Mouse (Mus musculus) frontal cortex, postnatal 14 days (tissue): ENCODE data around the gene Mrpl49.
"Not testable (repeated sequence)": the region's sequence is repeated elsewhere in the genome, so short reads cannot be mapped to it uniquely, and the experiment has no call there.

Experiments
- DNase-seq, 2 experiments: peaks; one replicate each; pipeline ENCODE4 v3.0.0; 2022; ENCODE audit warnings: low spot score in 2 of 2

Mrpl49 gene

GRCm38 (mm10) chr19:6067011-6067723 is 9.6 kb upstream of the Mrpl49 start:
- peak; percentile 76 to 77 for DNase-seq

DNA sequence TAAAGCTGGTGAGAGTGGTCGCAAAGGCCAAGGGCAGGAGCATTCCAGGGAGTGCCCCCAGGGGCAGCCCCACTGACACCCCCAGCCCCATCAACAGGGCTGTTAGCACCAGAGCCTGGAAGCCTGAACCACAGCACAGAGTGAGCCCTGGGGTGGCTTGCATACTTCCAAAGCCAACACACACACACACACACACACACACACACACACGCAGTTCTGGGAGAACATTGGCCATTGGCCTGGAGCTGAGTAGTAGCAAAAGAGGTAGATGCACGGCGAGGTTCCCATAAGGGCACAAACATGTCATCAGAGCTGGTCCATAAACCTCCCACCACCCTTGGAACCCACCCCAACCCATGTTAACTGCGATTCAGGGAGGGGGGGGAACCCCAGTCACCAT is 9.0 kb upstream of the Mrpl49 start:
- DNase-seq, result no peak

GRCm38 (mm10) chr19:6063081-6063480 is 5.5 kb upstream of the Mrpl49 start:
- DNase-seq, result no peak

GRCm38 (mm10) chr19:6062418-6062817 is 4.8 kb upstream of the Mrpl49 start:
- DNase-seq, result no peak

DNA sequence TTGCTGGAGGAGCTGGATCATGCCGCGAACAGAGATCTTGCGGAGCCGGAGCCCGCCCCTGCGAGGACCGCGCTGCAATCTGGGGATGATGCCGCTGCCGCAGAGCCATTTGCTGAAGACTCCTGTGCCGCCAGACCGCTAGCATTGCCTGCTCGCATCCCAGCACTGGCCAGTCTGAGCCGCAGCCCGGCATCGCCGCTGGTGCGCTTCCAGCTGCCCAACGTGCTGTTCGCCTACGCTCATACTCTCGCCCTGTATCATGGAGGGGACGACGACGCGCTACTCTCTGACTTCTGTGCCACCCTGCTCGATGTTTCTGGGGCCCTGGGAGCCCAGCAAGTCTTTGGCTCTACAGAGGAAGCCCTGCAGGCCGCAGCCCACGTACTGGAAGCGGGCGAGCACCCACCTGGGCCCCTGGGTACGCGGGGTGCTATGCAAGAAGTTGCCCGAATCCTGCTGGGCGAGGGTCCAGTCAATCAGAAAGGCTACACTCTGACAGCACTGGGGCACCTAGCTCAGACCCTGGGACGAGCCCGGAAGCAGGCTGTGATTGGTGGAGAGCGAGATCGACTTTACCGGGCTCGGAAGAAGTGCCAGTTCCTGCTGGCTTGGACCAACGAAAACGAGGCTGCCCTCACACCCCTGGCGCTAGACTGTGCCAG is 4.2 kb upstream of the Mrpl49 start:
- no peak for DNase-seq

- peak; percentile 89 to 93 for DNase-seq
These were observed 3.5 kb upstream of the Mrpl49 start, which contains the start of gene Znhit2 for GRCm38 (mm10) chr19:6061021-6061533. Gene Znhit2, plus strand, starts transcription at chr19:6061192.

DNA sequence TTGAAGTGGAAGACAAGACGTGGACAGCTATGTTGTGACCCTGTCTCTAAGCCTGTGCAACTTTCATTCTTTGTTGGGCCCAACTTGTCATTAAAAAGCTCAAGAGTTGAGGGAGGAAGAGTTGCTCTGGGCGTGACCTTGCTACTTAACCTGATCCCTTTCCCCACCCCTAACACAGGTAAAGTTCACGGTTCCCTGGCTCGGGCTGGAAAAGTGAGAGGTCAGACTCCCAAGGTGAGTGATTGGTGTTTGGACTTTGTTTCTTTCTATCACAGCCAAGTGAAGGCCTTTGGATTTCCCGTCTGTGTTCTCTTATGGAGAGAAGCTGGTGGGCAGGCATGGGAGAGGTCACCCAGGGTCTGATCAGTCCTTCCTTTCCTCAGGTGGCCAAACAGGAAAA is 1.4 kb upstream of the Mrpl49 start:
- DNase-seq, result no peak

DNA sequence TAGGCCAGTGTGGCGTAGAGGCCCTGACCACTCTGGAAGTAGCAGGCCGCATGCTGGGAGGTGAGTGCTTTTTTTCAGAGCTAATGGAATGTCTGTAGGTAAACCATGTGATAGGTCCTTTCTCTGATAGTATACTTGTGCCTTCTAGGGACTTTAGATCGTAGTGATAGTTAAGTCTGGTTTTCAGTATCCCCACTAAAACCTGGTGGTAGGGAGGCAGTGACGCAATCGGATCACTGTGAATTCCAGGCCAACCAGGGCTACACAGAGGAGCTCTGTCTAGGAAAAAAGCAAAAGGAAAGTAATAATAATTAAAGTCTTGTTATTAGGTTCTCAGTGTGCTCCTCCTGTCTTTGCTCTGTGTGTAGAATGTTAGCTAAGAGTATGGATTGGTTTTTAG is 928 bp upstream of the Mrpl49 start:
- no peak for DNase-seq

- no peak for DNase-seq
These were observed 889 bp downstream of the Mrpl49 start for GRCm38 (mm10) chr19:6056696-6057095.

GRCm38 (mm10) chr19:6054296-6054695 is 3.3 kb downstream of the Mrpl49 start:
- DNase-seq, result no peak

DNA sequence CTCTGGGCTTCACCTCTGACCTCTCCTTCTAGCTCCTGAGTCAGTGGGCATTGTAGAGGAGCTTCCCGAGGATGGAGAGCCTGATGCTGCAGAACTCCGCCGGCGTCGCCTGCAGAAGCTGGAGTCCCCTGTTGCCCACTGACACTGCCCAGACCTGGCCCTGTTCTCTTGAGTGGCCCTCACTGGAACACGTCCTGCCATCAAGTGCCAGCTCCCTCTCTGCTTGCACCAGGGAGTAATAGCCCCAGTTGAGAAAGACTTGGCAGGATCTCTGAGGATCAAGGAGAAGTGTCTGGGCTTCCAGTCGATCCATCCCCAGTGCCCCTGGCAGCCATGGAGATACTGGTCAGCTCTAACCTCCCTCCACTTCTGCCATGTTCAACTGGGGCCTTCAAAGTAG is 5.1 kb downstream of the Mrpl49 start:
- no peak for DNase-seq

- no peak for DNase-seq
These were observed 8.7 kb downstream of the Mrpl49 start for GRCm38 (mm10) chr19:6048681-6049410.

- DNase-seq, result no peak
These were observed 9.8 kb downstream of the Mrpl49 start for GRCm38 (mm10) chr19:6047899-6048166.

DNA sequence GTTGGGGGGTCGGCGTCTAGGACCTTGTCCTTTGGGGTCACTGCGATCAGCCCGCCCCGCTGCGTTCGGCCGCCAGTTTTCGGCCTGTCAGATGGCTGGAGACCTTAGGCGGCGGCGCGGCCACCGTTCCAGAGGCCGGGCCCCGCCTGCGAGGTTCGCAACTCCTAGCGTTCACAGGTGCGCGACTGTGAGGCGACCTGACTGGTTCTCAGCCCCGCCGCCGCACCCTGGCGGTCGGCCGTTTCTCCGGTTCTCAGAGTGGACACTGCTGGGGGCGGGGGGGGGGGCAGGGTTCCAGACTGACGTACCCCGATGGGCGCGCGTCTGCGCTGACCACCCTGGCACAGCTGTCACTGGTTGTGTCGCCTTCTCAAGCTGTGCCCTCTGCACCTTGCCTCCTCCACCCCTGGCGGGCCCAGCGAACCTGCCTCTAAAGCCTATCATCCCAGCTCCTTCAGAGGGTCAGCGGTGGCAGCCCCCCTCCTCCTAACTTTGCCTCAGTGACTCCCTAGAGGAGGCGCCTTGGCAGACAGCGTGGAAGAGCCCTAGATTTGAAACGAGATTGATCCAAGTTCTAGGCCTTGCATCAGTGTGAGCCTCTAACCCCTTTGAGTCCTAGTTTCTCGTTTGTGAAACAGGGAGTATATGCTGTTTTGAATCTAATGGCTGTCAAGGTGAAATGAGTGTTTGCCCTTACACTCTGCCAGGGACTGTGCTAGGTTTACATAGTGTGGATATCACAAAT is 10.3 kb downstream of the Mrpl49 start:
- no peak for DNase-seq

GRCm38 (mm10) chr19:6046294-6047153 is 11.1 kb downstream of the Mrpl49 start, which contains the start of gene Syvn1:
Gene Syvn1, plus strand, starts transcription at chr19:6046576.
- peak; percentile 88 to 91 for DNase-seq

- no peak for DNase-seq
These were observed 12.0 kb downstream of the Mrpl49 start for GRCm38 (mm10) chr19:6045366-6046293.

- not testable (repeated sequence) for DNase-seq
These were observed 13.5 kb downstream of the Mrpl49 start for GRCm38 (mm10) chr19:6044102-6044501.

DNA sequence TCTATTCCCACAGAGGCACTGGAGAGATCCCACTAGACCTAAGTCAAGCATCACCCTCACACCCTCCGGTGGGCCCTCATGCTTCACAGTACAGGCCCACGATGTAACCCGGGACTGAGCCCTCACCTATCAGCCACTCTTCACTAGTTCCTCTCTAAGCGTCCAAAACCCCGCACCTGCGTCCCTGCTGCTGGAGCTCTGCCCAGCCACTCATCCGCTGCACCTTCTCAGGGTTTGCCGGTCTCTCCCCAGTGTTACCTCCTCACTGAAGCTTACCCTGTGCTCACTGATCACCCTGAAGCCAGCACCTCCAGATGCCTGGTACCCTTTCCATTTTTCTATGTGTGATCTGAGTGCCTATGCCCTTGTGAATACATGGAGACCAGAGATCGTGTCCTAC is 15.3 kb downstream of the Mrpl49 start:
- DNase-seq, result no peak

DNA sequence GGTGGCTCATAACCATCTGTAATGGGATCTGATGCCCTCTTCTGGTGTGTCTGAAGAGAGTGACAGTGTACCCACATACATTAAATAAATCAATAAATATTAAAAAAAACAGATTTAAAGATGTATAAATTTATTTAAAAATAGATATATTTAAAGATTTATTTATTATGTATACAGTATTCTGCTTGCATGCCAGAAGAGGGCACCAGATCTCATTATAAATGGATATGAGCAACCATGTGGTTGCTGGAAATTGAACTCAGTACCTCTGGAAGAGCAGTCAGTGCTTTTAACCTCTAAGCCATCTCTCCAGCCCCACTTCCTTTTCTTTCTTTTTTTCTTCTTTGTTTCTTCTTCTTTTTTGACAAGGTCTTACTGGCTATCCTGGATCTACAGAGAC is 17.6 kb downstream of the Mrpl49 start:
- no peak for DNase-seq

- DNase-seq, result no peak
These were observed 19.3 kb downstream of the Mrpl49 start for GRCm38 (mm10) chr19:6038326-6038725.
